Mouse (Mus musculus): ENCODE measurements around the gene Trpm7. TPM values are rescaled to one million over a fixed set of nuclear protein-coding genes. Genes with fewer than 3 reads are reported as not detected.

The Trpm7 gene
- polyA plus RNA-seq, 1 experiment from 2014 or later = 39.7 TPM

DNA sequence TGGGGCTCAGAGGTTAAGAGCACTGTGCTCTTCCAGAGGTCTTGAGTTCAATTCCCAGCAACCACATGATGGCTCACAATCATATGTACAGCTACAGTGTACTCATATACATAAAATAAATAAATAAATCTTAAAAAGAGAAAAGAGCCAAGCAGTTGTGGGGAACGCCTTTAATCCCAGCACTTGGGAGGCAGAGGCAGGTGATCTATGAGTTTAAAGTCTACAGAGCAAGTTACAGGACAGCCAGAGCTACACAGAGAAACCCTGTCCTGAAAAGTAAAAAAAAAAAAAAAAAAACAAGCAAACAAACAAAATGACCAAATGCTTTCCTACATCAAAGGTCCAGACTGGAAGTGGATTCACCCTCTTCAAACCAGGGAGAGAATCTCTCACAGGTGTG is 2.0 kb upstream of the Trpm7 start:
- no peaks in the 10 kb centered on the region for H3K9me3 ChIP-seq (replicated peaks)
- H3K36me3 ChIP-seq = no peaks in the 10 kb centered on the region
- H3K4me1 ChIP-seq = peaks cover 22% of the 10 kb centered on the region
- H3K27me3 ChIP-seq (ENCODE audit: low read depth, poor library complexity, severe bottlenecking) = no peaks in the 10 kb centered on the region
- 93% methylated on average over 1 of the region's 1 CpGs for WGBS
- DNase-seq (ENCODE audit: low spot score) = no peak
- H3K27ac ChIP-seq (replicated peaks) = no peak overlapping the region
- H3K4me3 ChIP-seq = no peak overlapping the region

DNA sequence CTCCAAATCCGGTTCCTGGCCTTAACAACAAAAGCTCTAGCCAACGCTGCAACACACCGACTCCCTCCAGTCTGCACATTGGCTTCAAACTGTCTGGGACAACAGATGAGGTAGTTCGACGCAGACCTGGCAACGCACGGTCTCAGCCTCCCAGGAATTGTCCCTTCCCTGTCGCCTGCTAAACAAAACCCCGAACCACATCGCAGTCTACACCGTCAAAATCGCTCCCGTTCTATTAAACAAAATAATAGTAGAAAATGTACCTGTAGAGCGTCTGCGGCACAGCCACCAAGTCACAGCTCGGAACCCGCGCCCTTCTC is 554 bp downstream of the Trpm7 start:
- WGBS = under 1% methylated on average over 18 of the region's 18 CpGs
- H3K27me3 ChIP-seq (ENCODE audit: low read depth, poor library complexity, severe bottlenecking) = no peaks in the 10 kb centered on the region
- no peak for DNase-seq (ENCODE audit: low spot score)

DNA sequence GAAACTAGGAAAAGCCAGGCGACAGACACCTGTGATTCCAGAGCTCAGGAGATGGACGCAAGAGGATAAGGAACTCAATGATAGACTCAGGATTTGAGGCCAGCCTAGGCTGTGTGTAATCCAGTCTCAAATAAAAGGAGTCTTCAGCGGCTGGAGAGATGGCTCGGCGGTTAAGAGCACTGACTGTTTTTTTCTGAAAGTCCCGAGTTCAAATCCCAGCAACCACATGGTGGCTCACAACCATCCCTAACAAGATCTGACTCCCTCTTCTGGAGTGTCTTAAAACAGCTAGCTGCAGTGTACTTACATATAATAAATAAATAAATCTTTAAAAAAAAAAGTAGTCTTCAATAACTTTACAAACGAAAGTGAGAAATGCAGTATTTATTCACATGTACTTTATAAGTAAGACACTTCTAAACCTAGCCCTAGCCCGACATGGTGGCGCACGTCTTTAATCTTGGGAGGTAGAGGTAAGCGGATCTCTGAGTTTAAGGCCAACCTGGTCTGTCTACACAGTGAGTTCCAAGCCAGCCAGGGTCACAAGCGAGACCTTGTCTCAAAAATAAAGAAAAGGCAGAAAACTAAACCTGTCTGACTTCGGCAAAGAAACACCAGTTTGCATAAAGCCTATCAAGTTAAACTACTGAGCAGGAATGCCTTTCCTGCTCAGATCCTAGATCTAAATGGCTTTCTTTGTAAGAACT is 1.1 kb downstream of the Trpm7 start:
- H3K27ac ChIP-seq (replicated peaks) = peak overlapping the region; percentile 95
- no peaks in the 10 kb centered on the region for H3K27me3 ChIP-seq (ENCODE audit: low read depth, poor library complexity, severe bottlenecking)
- no peak for DNase-seq (ENCODE audit: low spot score)
- peak overlapping the region; percentile 95 for H3K4me3 ChIP-seq
- no peaks in the 10 kb centered on the region for H3K36me3 ChIP-seq
- H3K4me1 ChIP-seq = peaks cover 22% of the 10 kb centered on the region
- H3K9me3 ChIP-seq (replicated peaks) = no peaks in the 10 kb centered on the region
- 28% methylated on average over 13 of the region's 13 CpGs for WGBS

More for the DNA sequence above, 554 bp downstream of the Trpm7 start:
- no peaks in the 10 kb centered on the region for H3K9me3 ChIP-seq (replicated peaks)
- H3K36me3 ChIP-seq = no peaks in the 10 kb centered on the region
- peaks cover 22% of the 10 kb centered on the region for H3K4me1 ChIP-seq
- H3K4me3 ChIP-seq = peak overlapping the region; percentile 95
- H3K27ac ChIP-seq (replicated peaks) = peak overlapping the region; percentile 95

DNA sequence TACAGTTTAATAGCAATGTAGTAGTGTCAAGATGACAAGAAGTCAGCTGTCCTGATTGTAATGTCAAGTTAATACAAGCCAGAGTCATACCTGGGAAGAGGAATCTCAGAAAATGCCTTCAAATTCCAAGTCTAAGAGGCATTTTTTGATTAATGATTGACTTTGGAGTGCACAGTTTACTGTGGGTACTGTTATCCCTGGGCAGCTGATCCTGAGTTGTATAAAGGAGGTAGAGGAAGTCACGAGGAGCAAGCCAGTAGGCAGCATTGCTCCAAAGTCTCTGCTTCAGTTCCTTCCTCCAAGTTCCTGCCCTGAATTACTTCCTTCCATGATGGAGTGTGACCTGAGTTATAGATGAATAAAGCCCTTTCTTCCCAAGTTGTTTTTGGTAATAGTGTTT is 9.7 kb downstream of the Trpm7 start:
- Histone ChIP-seq H3K4me1 (no peaks in the 10 kb centered on the region), H3K27me3 (ENCODE audit: low read depth, poor library complexity, severe bottlenecking) (no peaks in the 10 kb centered on the region), H3K27ac (replicated peaks) (no peak overlapping the region), H3K4me3 (no peak overlapping the region), H3K9me3 (replicated peaks) (no peaks in the 10 kb centered on the region), H3K36me3 (no peaks in the 10 kb centered on the region)
- DNase-seq (ENCODE audit: low spot score) = no peak
- WGBS = 92% methylated on average over 1 of the region's 1 CpGs

DNA sequence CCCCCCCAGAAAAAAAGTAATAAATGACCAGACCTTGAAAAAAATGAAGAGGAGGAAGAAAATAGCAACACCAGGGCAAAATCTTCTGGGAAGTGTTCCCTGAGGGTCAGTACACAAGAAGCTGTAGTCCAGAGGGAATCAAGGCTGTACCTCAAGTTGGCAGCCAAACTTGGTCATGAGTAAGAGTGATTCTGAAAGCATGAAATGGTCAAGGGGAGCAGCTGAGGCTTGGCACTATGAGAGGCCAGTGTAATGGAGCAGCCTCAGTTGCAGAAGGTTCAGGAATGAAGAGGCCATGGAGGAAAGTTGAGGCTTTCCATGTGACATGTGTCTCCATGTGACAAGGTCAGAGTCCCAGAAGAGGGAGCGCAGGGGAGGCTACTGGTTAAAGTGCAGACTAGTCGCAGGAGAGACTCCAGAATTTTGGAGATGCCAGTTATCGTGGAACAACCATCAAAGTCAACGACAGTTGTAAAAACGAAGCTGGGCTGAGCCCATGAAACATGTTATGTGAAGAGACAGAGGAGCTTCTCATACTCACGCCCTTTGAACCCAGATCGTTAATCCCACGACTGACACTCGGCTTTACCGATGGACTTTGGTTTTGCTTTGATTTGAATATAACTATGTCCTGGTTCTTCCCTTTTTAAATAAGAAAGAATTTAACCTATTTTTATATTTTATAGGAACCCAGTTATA is 10.4 kb downstream of the Trpm7 start:
- Histone ChIP-seq H3K4me1 (no peaks in the 10 kb centered on the region), H3K27ac (replicated peaks) (no peak overlapping the region), H3K4me3 (no peak overlapping the region), H3K36me3 (no peaks in the 10 kb centered on the region), H3K27me3 (ENCODE audit: low read depth, poor library complexity, severe bottlenecking) (no peaks in the 10 kb centered on the region), H3K9me3 (replicated peaks) (no peaks in the 10 kb centered on the region)
- WGBS = 95% methylated on average over 10 of the region's 10 CpGs
- no peak for DNase-seq (ENCODE audit: low spot score)

DNA sequence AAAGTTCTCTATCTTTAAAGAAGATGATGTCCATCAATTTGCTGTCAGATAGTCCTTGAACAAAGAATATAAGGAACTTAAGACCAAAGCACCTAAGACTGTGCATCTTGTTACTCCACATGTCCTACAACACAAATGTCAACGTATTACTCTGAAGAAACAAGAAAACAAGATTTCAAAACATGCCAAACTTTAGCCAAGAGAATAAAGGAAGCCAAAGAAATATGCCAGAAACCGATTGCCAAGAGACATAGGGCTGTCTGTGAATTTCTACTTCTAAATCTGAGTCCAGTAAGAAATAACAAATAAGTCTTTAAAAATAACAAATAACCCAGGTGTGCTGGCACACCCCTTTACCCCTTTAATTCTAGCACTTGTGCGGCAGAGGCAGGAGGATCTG is 11.0 kb downstream of the Trpm7 start:
- Histone ChIP-seq H3K9me3 (replicated peaks) (no peaks in the 10 kb centered on the region), H3K27me3 (ENCODE audit: low read depth, poor library complexity, severe bottlenecking) (no peaks in the 10 kb centered on the region), H3K4me1 (no peaks in the 10 kb centered on the region), H3K4me3 (no peak overlapping the region), H3K36me3 (no peaks in the 10 kb centered on the region), H3K27ac (replicated peaks) (no peak overlapping the region)
- no peak for DNase-seq (ENCODE audit: low spot score)
- 93% methylated on average over 3 of the region's 3 CpGs for WGBS

DNA sequence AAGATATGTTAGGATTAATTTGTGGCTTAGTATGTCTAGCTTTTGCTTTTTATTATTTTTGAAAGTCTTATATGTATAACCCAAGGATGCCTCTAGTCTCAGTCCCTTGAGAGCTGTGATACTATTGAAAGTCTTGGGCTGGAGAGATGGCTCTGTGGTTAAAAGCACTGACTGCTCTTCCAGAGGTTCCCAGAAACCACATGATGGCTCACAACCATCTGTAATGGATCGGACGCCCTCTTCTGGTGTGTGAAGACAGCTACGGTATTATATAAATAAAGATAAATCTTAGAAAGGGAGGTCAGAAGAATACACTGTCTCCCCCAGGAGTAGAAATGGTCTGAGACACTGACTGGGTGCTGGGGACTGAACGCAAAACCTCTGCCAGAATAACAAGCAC is 31.3 kb downstream of the Trpm7 start:
- H3K27me3 ChIP-seq (ENCODE audit: low read depth, poor library complexity, severe bottlenecking) = no peaks in the 10 kb centered on the region
- WGBS = 96% methylated on average over 4 of the region's 4 CpGs
- no peaks in the 10 kb centered on the region for H3K9me3 ChIP-seq (replicated peaks)
- no peak overlapping the region for H3K4me3 ChIP-seq
- DNase-seq (ENCODE audit: low spot score) = no peak
- peaks cover 83% of the 10 kb centered on the region for H3K36me3 ChIP-seq
- no peaks in the 10 kb centered on the region for H3K4me1 ChIP-seq
- H3K27ac ChIP-seq (replicated peaks) = no peak overlapping the region

DNA sequence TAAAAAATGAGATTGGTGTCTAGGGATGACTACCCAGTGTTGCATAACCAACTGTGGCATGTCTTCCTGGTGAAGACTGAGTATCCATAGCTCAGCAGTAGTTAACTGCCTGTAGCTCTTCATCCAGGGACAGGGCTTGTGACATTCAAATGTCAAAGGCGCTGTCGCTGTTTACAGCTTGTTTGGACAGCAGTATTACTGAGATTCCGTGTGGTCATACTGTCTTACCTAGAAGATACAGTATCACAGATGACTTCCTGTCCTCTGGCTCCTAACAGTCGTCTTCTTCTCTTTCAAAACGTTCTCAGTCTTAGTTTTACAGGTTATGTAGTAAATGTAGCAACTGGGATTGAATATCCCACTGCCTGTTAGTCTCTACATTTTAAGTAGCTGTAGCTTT is 37.2 kb downstream of the Trpm7 start:
- whole genome bisulfite sequencing = 93% methylated on average over 5 of the region's 5 CpGs
- Histone ChIP-seq H3K4me1 (no peaks in the 10 kb centered on the region), H3K4me3 (no peak overlapping the region), H3K36me3 (peaks cover 96% of the 10 kb centered on the region), H3K9me3 (replicated peaks) (no peaks in the 10 kb centered on the region), H3K27ac (replicated peaks) (no peak overlapping the region), H3K27me3 (ENCODE audit: low read depth, poor library complexity, severe bottlenecking) (no peaks in the 10 kb centered on the region)
- no peak for DNase-seq (ENCODE audit: low spot score)

DNA sequence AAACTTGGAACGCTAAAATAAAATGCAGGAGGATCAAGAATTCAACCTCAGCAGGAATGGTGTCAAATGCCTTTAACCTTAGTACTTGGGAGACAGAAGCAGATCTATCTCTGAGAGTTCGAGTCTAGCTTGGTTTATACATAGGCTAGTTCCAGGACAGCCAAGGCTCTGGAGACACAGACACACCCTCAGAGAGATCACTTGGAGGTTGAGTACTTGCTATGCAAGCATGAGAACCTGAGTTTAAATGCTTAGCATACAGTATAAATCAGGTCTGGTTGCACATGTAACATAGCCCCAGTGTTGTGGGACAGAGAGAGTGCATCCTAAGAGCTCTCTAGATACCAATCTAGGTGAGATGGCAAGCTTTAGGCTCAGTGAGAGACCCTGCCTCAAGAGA is 58.6 kb downstream of the Trpm7 start:
- peaks cover 69% of the 10 kb centered on the region for H3K36me3 ChIP-seq
- H3K4me1 ChIP-seq = no peaks in the 10 kb centered on the region
- H3K9me3 ChIP-seq (replicated peaks) = no peaks in the 10 kb centered on the region
- H3K4me3 ChIP-seq = no peak overlapping the region
- 80% methylated on average over 2 of the region's 2 CpGs for WGBS
- no peak for DNase-seq (ENCODE audit: low spot score)
- H3K27me3 ChIP-seq (ENCODE audit: low read depth, poor library complexity, severe bottlenecking) = no peaks in the 10 kb centered on the region
- H3K27ac ChIP-seq (replicated peaks) = no peak overlapping the region

DNA sequence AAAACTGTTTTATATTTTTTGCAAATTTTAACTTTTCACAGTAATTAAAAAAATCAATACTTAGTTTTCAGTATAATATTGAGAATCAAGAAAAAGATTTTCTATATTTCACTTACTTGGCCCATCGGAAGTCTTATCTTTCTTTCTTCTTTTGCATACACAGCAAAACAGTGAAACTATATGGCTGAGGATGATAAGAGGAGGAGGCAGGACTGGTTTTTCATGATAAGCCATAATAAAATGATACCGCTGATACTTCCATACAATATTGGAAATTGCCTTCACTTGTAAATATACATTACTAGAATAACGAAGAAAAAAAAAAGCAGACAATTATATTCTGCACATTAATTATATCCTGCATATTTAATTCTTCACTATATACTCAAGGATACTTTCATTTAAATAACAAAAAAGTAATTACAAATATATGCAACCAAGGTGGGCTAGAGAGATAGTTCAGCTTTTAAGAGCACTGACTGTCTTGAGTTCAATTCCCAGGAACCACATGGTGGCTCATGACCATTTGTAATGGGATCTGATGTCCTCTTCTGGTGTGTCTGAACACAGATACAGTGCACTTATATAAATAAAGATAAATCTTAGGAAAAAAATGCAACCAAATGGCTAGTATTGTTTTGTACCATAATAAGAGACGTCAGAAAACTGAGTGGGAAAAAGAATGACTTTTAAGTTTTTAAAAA is 59.2 kb downstream of the Trpm7 start:
- Histone ChIP-seq H3K27ac (replicated peaks) (no peak overlapping the region), H3K27me3 (ENCODE audit: low read depth, poor library complexity, severe bottlenecking) (no peaks in the 10 kb centered on the region), H3K36me3 (peaks cover 71% of the 10 kb centered on the region), H3K9me3 (replicated peaks) (no peaks in the 10 kb centered on the region), H3K4me1 (no peaks in the 10 kb centered on the region), H3K4me3 (no peak overlapping the region)
- WGBS = 89% methylated on average over 4 of the region's 4 CpGs
- DNase-seq (ENCODE audit: low spot score) = no peak

DNA sequence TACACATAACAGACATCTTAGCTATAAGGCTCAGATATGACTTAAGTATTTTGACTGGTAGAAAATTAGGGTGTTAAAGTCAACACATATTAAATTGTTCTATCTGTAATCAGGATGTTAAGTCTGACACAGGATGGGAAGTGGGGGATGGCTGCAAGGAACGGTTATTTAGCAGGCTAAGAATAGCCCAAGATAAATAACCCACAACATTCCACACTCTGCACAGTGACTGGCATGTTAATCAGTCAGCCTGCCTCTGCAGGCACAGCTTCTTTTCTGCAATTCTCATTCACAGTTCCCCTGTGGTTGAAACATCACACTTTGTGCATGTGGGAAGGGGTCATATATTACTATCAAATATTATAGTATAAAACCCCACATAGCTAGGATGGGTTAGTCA is 60.2 kb downstream of the Trpm7 start:
- H3K27me3 ChIP-seq (ENCODE audit: low read depth, poor library complexity, severe bottlenecking) = no peaks in the 10 kb centered on the region
- no peaks in the 10 kb centered on the region for H3K9me3 ChIP-seq (replicated peaks)
- H3K27ac ChIP-seq (replicated peaks) = no peak overlapping the region
- no peak overlapping the region for H3K4me3 ChIP-seq
- no peak for DNase-seq (ENCODE audit: low spot score)
- H3K4me1 ChIP-seq = no peaks in the 10 kb centered on the region
- WGBS = 70% methylated on average over 1 of the region's 1 CpGs
- H3K36me3 ChIP-seq = peaks cover 75% of the 10 kb centered on the region

DNA sequence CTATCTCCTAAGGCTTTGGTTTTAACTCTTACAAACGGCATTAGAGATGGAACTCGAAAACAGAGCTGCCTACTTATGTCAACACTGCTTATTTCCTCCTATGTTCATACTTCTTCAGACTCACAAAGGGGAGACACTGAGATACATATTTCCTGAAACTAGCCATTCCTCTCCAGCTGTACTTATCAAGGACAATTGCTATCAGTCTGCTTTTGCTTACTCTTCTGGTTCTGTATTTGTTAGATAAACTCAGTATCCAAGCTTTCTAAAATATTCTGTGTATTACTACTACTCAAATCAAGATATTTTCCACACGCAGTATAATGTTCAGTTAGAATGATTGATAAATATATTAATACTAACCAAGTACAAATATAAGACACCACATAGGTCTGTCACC is 74.0 kb downstream of the Trpm7 start:
- H3K27me3 ChIP-seq (ENCODE audit: low read depth, poor library complexity, severe bottlenecking) = no peaks in the 10 kb centered on the region
- H3K36me3 ChIP-seq = peaks cover 86% of the 10 kb centered on the region
- no peaks in the 10 kb centered on the region for H3K9me3 ChIP-seq (replicated peaks)
- no peak for DNase-seq (ENCODE audit: low spot score)
- no peaks in the 10 kb centered on the region for H3K4me1 ChIP-seq
- no peak overlapping the region for H3K27ac ChIP-seq (replicated peaks)
- H3K4me3 ChIP-seq = no peak overlapping the region
- WGBS = 92% methylated on average over 3 of the region's 3 CpGs

DNA sequence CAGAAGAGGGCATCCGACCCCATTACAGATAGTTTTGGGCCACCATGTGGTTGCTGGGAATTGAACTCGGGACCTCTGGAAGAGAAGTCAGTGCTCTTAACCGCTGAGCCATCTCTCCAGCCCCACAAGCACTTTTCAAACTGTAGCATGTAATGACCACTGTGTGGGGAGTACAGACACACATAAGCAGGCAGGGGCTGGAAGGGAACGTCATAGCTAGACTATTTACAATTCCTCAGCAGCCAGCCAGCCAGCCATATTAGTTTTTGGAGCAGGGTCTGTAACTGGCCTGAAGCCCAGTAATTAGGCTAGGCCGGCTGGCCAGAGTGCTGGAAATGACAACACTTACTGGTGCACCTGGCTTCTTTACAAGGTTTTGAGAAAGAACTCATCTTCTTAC is 77.6 kb downstream of the Trpm7 start:
- Histone ChIP-seq H3K4me3 (no peak overlapping the region), H3K4me1 (no peaks in the 10 kb centered on the region), H3K9me3 (replicated peaks) (no peaks in the 10 kb centered on the region), H3K36me3 (peaks cover 89% of the 10 kb centered on the region), H3K27me3 (ENCODE audit: low read depth, poor library complexity, severe bottlenecking) (no peaks in the 10 kb centered on the region), H3K27ac (replicated peaks) (no peak overlapping the region)
- DNase-seq (ENCODE audit: low spot score) = no peak
- 92% methylated on average over 5 of the region's 5 CpGs for WGBS
